10 mouse cellular contexts compared by ENCODE assay signal in genomic region chr2:30684461-30684860, GRCm38 (mm10).
DNase-seq lines count a peak whose midpoint lies in the region; ATAC-seq and TF ChIP-seq lines count a peak whose summit lies in the region.
"Had no signal": no experiment of that assay in that cellular context is flagged by ENCODE, and none has a peak within 500 bp of the region (broad histone marks: within the 10 kb centered on the region; RNA-seq: fewer than 3 reads in every experiment).

No protein-coding gene starts in this region.

- DNase-seq in heart, adult 2 months: no peak
- no peak for DNase-seq in heart, adult 8-10 months (ENCODE audit: low spot score)
- no peak for DNase-seq in kidney, postnatal 0 days (ENCODE audit: low spot score)
- DNase-seq in kidney, postnatal 25 days: no peak
- no peak for DNase-seq in spleen, adult 12 weeks (ENCODE audit: low spot score)
- DNase-seq: cerebellum, adult 18-20 months had no signal

- no peaks in the 10 kb centered on the region for H3K79me2 ChIP-seq in heart, adult 2 months (replicated peaks; ENCODE audit: control insufficient read depth, insufficient read depth, low read length)

- no peak for TF ChIP-seq POLR2A in heart, adult 2 months (IDR thresholded peaks at IDR 0.05; ENCODE audit: insufficient read depth, low read depth, low read length)

- 93% methylated on average over 6 of the region's 6 CpGs for WGBS in heart, adult 2 months
- 89% methylated on average over 6 of the region's 6 CpGs for WGBS in kidney, postnatal 0 days
- 87% methylated on average over 6 of the region's 6 CpGs for WGBS in limb, embryonic 12.5 days

- H3K27ac ChIP-seq in heart, adult 2 months: peak overlapping the region; percentile 73
- H3K27ac ChIP-seq in kidney, postnatal 0 days: peak overlapping the region; percentile 81
- peak overlapping the region; percentile 30 for H3K27ac ChIP-seq in brown adipose tissue, adult 24 weeks (replicated peaks; ENCODE audit: low read depth, low read length)
- H3K27ac ChIP-seq in limb, embryonic 12.5 days: peak overlapping the region; percentile 78

- TF ChIP-seq EP300 in heart, adult 2 months (IDR thresholded peaks at IDR 0.05; ENCODE audit: insufficient read depth, low read depth, low read length): no peak

- no peaks in the 10 kb centered on the region for H3K27me3 ChIP-seq in heart, adult 2 months (ENCODE audit: control insufficient read depth, insufficient read depth, low read length)
- no peaks in the 10 kb centered on the region for H3K27me3 ChIP-seq in kidney, postnatal 0 days (ENCODE audit: insufficient read depth, low read length)
- H3K27me3 ChIP-seq in limb, embryonic 12.5 days: no peaks in the 10 kb centered on the region
- H3K27me3 ChIP-seq: Patski had no signal

- H3K4me2 ChIP-seq in kidney, postnatal 0 days (ENCODE audit: low read length): no peak overlapping the region
- no peak overlapping the region for H3K4me2 ChIP-seq in limb, embryonic 12.5 days

- H3K9ac ChIP-seq in heart, adult 2 months (ENCODE audit: low read depth, low read length): no peak overlapping the region
- H3K9ac ChIP-seq in kidney, postnatal 0 days (ENCODE audit: low read depth, low read length): no peak overlapping the region
- H3K9ac ChIP-seq in limb, embryonic 12.5 days (replicated peaks): no peak overlapping the region

- intact Hi-C loops in heart, adult 2 months (cut with DNase I): no loop called here

- H3K4me3 ChIP-seq in heart, adult 2 months: no peak overlapping the region
- H3K4me3 ChIP-seq in kidney, postnatal 0 days (replicated peaks; ENCODE audit: low read depth, low read length): no peak overlapping the region
- no peak overlapping the region for H3K4me3 ChIP-seq in brown adipose tissue, adult 24 weeks (ENCODE audit: insufficient read depth, low read depth, low read length)
- no peak overlapping the region for H3K4me3 ChIP-seq in limb, embryonic 12.5 days (replicated peaks)

- no peaks in the 10 kb centered on the region for H3K36me3 ChIP-seq in heart, adult 2 months (ENCODE audit: control insufficient read depth, insufficient read depth, low read length)
- no peaks in the 10 kb centered on the region for H3K36me3 ChIP-seq in kidney, postnatal 0 days (ENCODE audit: insufficient read depth, low read length)
- no peaks in the 10 kb centered on the region for H3K36me3 ChIP-seq in limb, embryonic 12.5 days

- ATAC-seq in kidney, postnatal 0 days (replicated peaks; ENCODE audit: low FRiP score, low read depth): no peak
- ATAC-seq in limb, embryonic 12.5 days (ENCODE audit: insufficient number of reproducible peaks, insufficient read depth, low FRiP score, low TSS enrichment, low read depth): no peak
- ATAC-seq in CD4-positive, CD25-positive, alpha-beta regulatory T cell, adult 4 months: no peak
- ATAC-seq: Patski had no signal

- no peak for TF ChIP-seq CTCF in heart, adult 2 months (IDR thresholded peaks at IDR 0.05)
- no peak for TF ChIP-seq CTCF in kidney, postnatal 0 days (IDR thresholded peaks at IDR 0.05; ENCODE audit: low read depth)

- peaks cover 22% of the 10 kb centered on the region for H3K4me1 ChIP-seq in heart, adult 2 months (ENCODE audit: control insufficient read depth, insufficient read depth, low read length)
- peaks cover 14% of the 10 kb centered on the region for H3K4me1 ChIP-seq in kidney, postnatal 0 days (replicated peaks; ENCODE audit: insufficient read depth, low read length)
- peaks cover 26% of the 10 kb centered on the region for H3K4me1 ChIP-seq in brown adipose tissue, adult 24 weeks (ENCODE audit: control insufficient read depth, insufficient read depth, insufficient read length, low read length)
- peaks cover 44% of the 10 kb centered on the region for H3K4me1 ChIP-seq in limb, embryonic 12.5 days (replicated peaks)

- H3K9me3 ChIP-seq in kidney, postnatal 0 days (replicated peaks; ENCODE audit: low read length): no peaks in the 10 kb centered on the region
- H3K9me3 ChIP-seq in limb, embryonic 12.5 days: peaks cover 14% of the 10 kb centered on the region; the same call in 1 of the 2 replicates

Comparison
In these comparisons a context has a peak if more than half of its experiments do, and no peak if none do; other contexts are left out.
1. H3K27ac ChIP-seq: peak in every context shown above with its lines; median percentile 81 in kidney, postnatal 0 days; 78 in limb, embryonic 12.5 days; 73 in heart, adult 2 months; 30 in brown adipose tissue, adult 24 weeks.